8 mouse cellular contexts compared by ENCODE assay signal in genomic region chr14:46725743-46726142, GRCm38 (mm10). TPM values are rescaled to one million over a fixed set of nuclear protein-coding genes. Genes with fewer than 3 reads are reported as not detected.
A peak's percentile ranks its signal among the peaks of the same experiment; 100 is the strongest.
DNase-seq lines count a peak whose midpoint lies in the region; ATAC-seq and TF ChIP-seq lines count a peak whose summit lies in the region.

No protein-coding gene starts in this region.

- no peaks in the 10 kb centered on the region for H3K36me3 ChIP-seq in ES-E14 (ENCODE audit: control insufficient read depth, insufficient read depth, low read length, poor library complexity, severe bottlenecking)
- H3K36me3 ChIP-seq in intestine, embryonic 15.5 days = no peaks in the 10 kb centered on the region

- H3K9me3 ChIP-seq in ES-E14 (ENCODE audit: control insufficient read depth, insufficient read depth, low read depth, low read length) = no peaks in the 10 kb centered on the region
- H3K9me3 ChIP-seq in intestine, embryonic 15.5 days = no peaks in the 10 kb centered on the region

- no peak overlapping the region for H3K9ac ChIP-seq in ES-E14 (ENCODE audit: insufficient read depth, low read depth, low read length, poor library complexity, severe bottlenecking)
- H3K9ac ChIP-seq in intestine, embryonic 15.5 days = no peak overlapping the region

- DNase-seq in kidney, adult 18-20 months = peak; percentile 15
- no peak for DNase-seq in kidney, adult 8-10 months
- peak; percentile 43 for DNase-seq in ES-E14 (ENCODE audit: low read depth, low spot score)
- DNase-seq in c-Kit-negative CD71-positive TER-119-positive erythroid progenitor cells, embryonic 14.5 days (ENCODE audit: low read depth, low spot score) = peak; percentile 32
- DNase-seq in retina, embryonic 14.5 days (ENCODE audit: low spot score) = peak; percentile 61
- DNase-seq in layer of hippocampus, adult 18-20 months (ENCODE audit: low spot score in 2 of 2) = no peak
- no peak for DNase-seq in yolk sac, embryonic 10.5 days (ENCODE audit: low spot score)

- no peak overlapping the region for H3K4me2 ChIP-seq in intestine, embryonic 15.5 days (replicated peaks)

- no peak for ATAC-seq in intestine, embryonic 15.5 days

- in situ Hi-C loops in ES-E14 (cut with MboI; ENCODE audit: low sequenced_read_pairs in 2 of 2, unreplicated experiment in 2 of 2) = no loop called here

- WGBS in intestine, embryonic 15.5 days = 51% methylated on average over 3 of the region's 3 CpGs

- no peak overlapping the region for H3K4me3 ChIP-seq in ES-E14 (ENCODE audit: insufficient read depth in 1 of 2, low read depth in 1 of 2, low read length in 2 of 2, poor library complexity in 1 of 2, severe bottlenecking in 1 of 2)
- H3K4me3 ChIP-seq in intestine, embryonic 15.5 days (replicated peaks) = no peak overlapping the region

- H3K27me3 ChIP-seq in intestine, embryonic 15.5 days (replicated peaks) = no peaks in the 10 kb centered on the region

- no peaks in the 10 kb centered on the region for H3K4me1 ChIP-seq in ES-E14 (ENCODE audit: control insufficient read depth in 2 of 2, insufficient read depth in 2 of 2, low read length in 2 of 2, poor library complexity in 1 of 2)
- H3K4me1 ChIP-seq in intestine, embryonic 15.5 days (replicated peaks) = 0 out of 2 replicates have a peak, but pooled peaks cover 9% of the 10 kb centered on the region

- no peak overlapping the region for H3K27ac ChIP-seq in ES-E14 (ENCODE audit: insufficient read depth, low read depth, low read length, poor library complexity, severe bottlenecking)
- no peak overlapping the region for H3K27ac ChIP-seq in intestine, embryonic 15.5 days

TF ChIP-seq in ES-E14, 5 proteins besides CTCF, POLR2A, EP300 and RAD21:
- TF ChIP-seq ZNF384 (IDR thresholded peaks at IDR 0.05; ENCODE audit: low read depth, low read length) (no peak), ZC3H11A (IDR thresholded peaks at IDR 0.05; ENCODE audit: borderline replicate concordance, low read depth, low read length) (no peak), HCFC1 (IDR thresholded peaks at IDR 0.05; ENCODE audit: borderline replicate concordance, insufficient read depth, low read length) (no peak), CHD2 (IDR thresholded peaks at IDR 0.05; ENCODE audit: low read depth, low read length) (no peak), MAFK (IDR thresholded peaks at IDR 0.05; ENCODE audit: insufficient read depth, low read depth, low read length) (no peak)

RNA-seq across cellular contexts. Expression of gene Cdkn3, which starts 34.6 kb away (rescaled TPM):
- total RNA-seq in ES-E14 (2012; rRNA removed) = 7.2 and 9.6 TPM in 2 replicates
- 59.3 and 60.0 TPM in 2 replicates for polyA plus RNA-seq in intestine, embryonic 15.5 days (2015; fragmentation: Nextera tagmentation; extraction: Ambion mirVana)
- total RNA-seq in layer of hippocampus, adult 18-20 months (2021) = not detected

Comparison
In these comparisons a context has a peak if more than half of its experiments do, and no peak if none do; other contexts are left out.
1. DNase-seq: peak in kidney, adult 18-20 months (single experiment), ES-E14 (single experiment), c-Kit-negative CD71-positive TER-119-positive erythroid progenitor cells, embryonic 14.5 days (single experiment) and retina, embryonic 14.5 days (single experiment); none in kidney, adult 8-10 months (0 of 2), layer of hippocampus, adult 18-20 months (0 of 2) and yolk sac, embryonic 10.5 days (single experiment).